Mouse (Mus musculus): Measurements from ENCODE around the gene Atn1. TPM values are rescaled to one million over a fixed set of nuclear protein-coding genes. Genes with fewer than 3 reads are reported as not detected.

Atn1 gene
- polyA plus RNA-seq, 1 experiment from 2014 or later = 17.1 TPM

- no peak for ATAC-seq (ENCODE audit: insufficient number of reproducible peaks, insufficient read depth, low FRiP score, low TSS enrichment, low read depth)
- no peaks in the 10 kb centered on the region for H3K27me3 ChIP-seq
- WGBS = 75% methylated on average over 10 of the region's 10 CpGs
Measured at GRCm38 (mm10) chr6:124787722-124788121, 31.4 kb upstream of the Atn1 start.

GRCm38 (mm10) chr6:124786756-124787420 is 30.6 kb upstream of the Atn1 start:
- 57% methylated on average over 8 of the region's 8 CpGs for WGBS
- no peaks in the 10 kb centered on the region for H3K27me3 ChIP-seq
- H3K36me3 ChIP-seq = no peaks in the 10 kb centered on the region
- H3K9ac ChIP-seq (replicated peaks) = no peak overlapping the region
- no peak for ATAC-seq (ENCODE audit: insufficient number of reproducible peaks, insufficient read depth, low FRiP score, low TSS enrichment, low read depth)
- H3K4me3 ChIP-seq (replicated peaks) = no peak overlapping the region
- no peaks in the 10 kb centered on the region for H3K9me3 ChIP-seq
- H3K27ac ChIP-seq = no peak overlapping the region
- no peak overlapping the region for H3K4me2 ChIP-seq
- peaks cover 6% of the 10 kb centered on the region for H3K4me1 ChIP-seq (replicated peaks)

More at GRCm38 (mm10) chr6:124787722-124788121, 31.4 kb upstream of the Atn1 start:
- Histone ChIP-seq H3K36me3 (no peaks in the 10 kb centered on the region), H3K4me1 (replicated peaks) (peaks cover under 1% of the 10 kb centered on the region; the same call in 1 of the 2 replicates), H3K27ac (no peak overlapping the region), H3K4me3 (replicated peaks) (no peak overlapping the region), H3K9me3 (no peaks in the 10 kb centered on the region), H3K9ac (replicated peaks) (no peak overlapping the region), H3K4me2 (no peak overlapping the region)

GRCm38 (mm10) chr6:124782436-124782835 is 26.1 kb upstream of the Atn1 start:
- WGBS = 20% methylated on average over 6 of the region's 6 CpGs
- Histone ChIP-seq H3K27me3 (peaks cover 15% of the 10 kb centered on the region), H3K4me1 (replicated peaks) (peaks cover 14% of the 10 kb centered on the region), H3K4me2 (peak overlapping the region; percentile 21; the same call in 1 of the 2 replicates), H3K9ac (replicated peaks) (no peak overlapping the region), H3K9me3 (no peaks in the 10 kb centered on the region), H3K27ac (peak overlapping the region; percentile 42; the same call in 1 of the 2 replicates), H3K4me3 (replicated peaks) (0 out of 2 replicates have a peak overlapping the region, but pooled peaks have one; percentile 8), H3K36me3 (no peaks in the 10 kb centered on the region)
- ATAC-seq (ENCODE audit: insufficient number of reproducible peaks, insufficient read depth, low FRiP score, low TSS enrichment, low read depth) = no peak

- 0 out of 2 replicates have a peak overlapping the region, but pooled peaks have one; percentile 64 for H3K4me2 ChIP-seq
- no peak for ATAC-seq (ENCODE audit: insufficient number of reproducible peaks, insufficient read depth, low FRiP score, low TSS enrichment, low read depth)
- H3K27me3 ChIP-seq = peaks cover 15% of the 10 kb centered on the region
- H3K9me3 ChIP-seq = no peaks in the 10 kb centered on the region
- H3K9ac ChIP-seq (replicated peaks) = no peak overlapping the region
- WGBS = 90% methylated on average over 7 of the region's 7 CpGs
- peaks cover 14% of the 10 kb centered on the region for H3K4me1 ChIP-seq (replicated peaks)
- no peak overlapping the region for H3K4me3 ChIP-seq (replicated peaks)
- H3K36me3 ChIP-seq = no peaks in the 10 kb centered on the region
- H3K27ac ChIP-seq = no peak overlapping the region
Measured at GRCm38 (mm10) chr6:124780917-124781316, 24.6 kb upstream of the Atn1 start.

GRCm38 (mm10) chr6:124779984-124780416 is 23.7 kb upstream of the Atn1 start:
- Histone ChIP-seq H3K27ac (no peak overlapping the region), H3K4me3 (replicated peaks) (peak overlapping the region; percentile 41), H3K9me3 (no peaks in the 10 kb centered on the region), H3K4me1 (replicated peaks) (peaks cover 14% of the 10 kb centered on the region), H3K9ac (replicated peaks) (no peak overlapping the region; the same call in 1 of the 2 replicates), H3K4me2 (peak overlapping the region; percentile 64), H3K36me3 (no peaks in the 10 kb centered on the region), H3K27me3 (peaks cover 15% of the 10 kb centered on the region)
- 6% methylated on average over 10 of the region's 10 CpGs for WGBS
- ATAC-seq (ENCODE audit: insufficient number of reproducible peaks, insufficient read depth, low FRiP score, low TSS enrichment, low read depth) = no peak

GRCm38 (mm10) chr6:124779222-124779983 is 23.1 kb upstream of the Atn1 start, which contains the start of gene Lrrc23:
Lrrc23 (minus strand) TSS chr6:124779727.
- peak; percentile 54; the same call in 1 of the 2 replicates for ATAC-seq (ENCODE audit: insufficient number of reproducible peaks, insufficient read depth, low FRiP score, low TSS enrichment, low read depth)
- H3K27ac ChIP-seq = 0 out of 2 replicates have a peak within 1 kb of the TSS, but pooled peaks have one; percentile 12
- 4% methylated on average over 23 of the region's 23 CpGs for WGBS

GRCm38 (mm10) chr6:124770511-124770910 is 14.2 kb upstream of the Atn1 start:
- Histone ChIP-seq H3K36me3 (no peaks in the 10 kb centered on the region), H3K27me3 (peaks cover 53% of the 10 kb centered on the region), H3K9me3 (no peaks in the 10 kb centered on the region), H3K27ac (no peak overlapping the region), H3K4me3 (replicated peaks) (no peak overlapping the region), H3K9ac (replicated peaks) (no peak overlapping the region), H3K4me1 (replicated peaks) (peaks cover 30% of the 10 kb centered on the region), H3K4me2 (no peak overlapping the region)
- 84% methylated on average over 15 of the region's 15 CpGs for WGBS
- ATAC-seq (ENCODE audit: insufficient number of reproducible peaks, insufficient read depth, low FRiP score, low TSS enrichment, low read depth) = no peak

More at GRCm38 (mm10) chr6:124779222-124779983, 23.1 kb upstream of the Atn1 start, which contains the start of gene Lrrc23:
- H3K27me3 ChIP-seq = peaks cover 15% of the 10 kb centered on the region
- H3K4me3 ChIP-seq (replicated peaks) = peak within 1 kb of the TSS; percentile 41
- H3K9ac ChIP-seq (replicated peaks) = no peak within 1 kb of the TSS; the same call in 1 of the 2 replicates
- H3K36me3 ChIP-seq = no peaks in the 10 kb centered on the region
- H3K4me2 ChIP-seq = peak within 1 kb of the TSS; percentile 64
- H3K9me3 ChIP-seq = no peaks in the 10 kb centered on the region
- peaks cover 14% of the 10 kb centered on the region for H3K4me1 ChIP-seq (replicated peaks)

- ATAC-seq (ENCODE audit: insufficient number of reproducible peaks, insufficient read depth, low FRiP score, low TSS enrichment, low read depth) = no peak
- Histone ChIP-seq H3K27ac (no peak overlapping the region), H3K27me3 (peaks cover 53% of the 10 kb centered on the region), H3K9me3 (no peaks in the 10 kb centered on the region), H3K4me3 (replicated peaks) (peak overlapping the region; percentile 58), H3K4me1 (replicated peaks) (peaks cover 30% of the 10 kb centered on the region), H3K9ac (replicated peaks) (peak overlapping the region; percentile 72; the same call in 1 of the 2 replicates), H3K4me2 (peak overlapping the region; percentile 92), H3K36me3 (no peaks in the 10 kb centered on the region)
- WGBS = 67% methylated on average over 7 of the region's 7 CpGs
Measured at GRCm38 (mm10) chr6:124770013-124770412, 13.7 kb upstream of the Atn1 start.

- WGBS = under 1% methylated on average over 54 of the region's 54 CpGs
- H3K4me2 ChIP-seq = peak within 1 kb of the TSS; percentile 92
- H3K4me3 ChIP-seq (replicated peaks) = peak within 1 kb of the TSS; percentile 58
- H3K9ac ChIP-seq (replicated peaks) = peak within 1 kb of the TSS; percentile 72
- no peak within 1 kb of the TSS for H3K27ac ChIP-seq
- no peaks in the 10 kb centered on the region for H3K36me3 ChIP-seq
- peaks cover 53% of the 10 kb centered on the region for H3K27me3 ChIP-seq
- no peaks in the 10 kb centered on the region for H3K9me3 ChIP-seq
- H3K4me1 ChIP-seq (replicated peaks) = peaks cover 30% of the 10 kb centered on the region
- peak; percentile 67; the same call in 1 of the 2 replicates for ATAC-seq (ENCODE audit: insufficient number of reproducible peaks, insufficient read depth, low FRiP score, low TSS enrichment, low read depth)
Measured at GRCm38 (mm10) chr6:124769101-124769765, 12.9 kb upstream of the Atn1 start, which contains the start of gene Eno2. Eno2 (minus strand) TSS chr6:124769673.

GRCm38 (mm10) chr6:124768704-124769044 is 12.3 kb upstream of the Atn1 start:
- ATAC-seq (ENCODE audit: insufficient number of reproducible peaks, insufficient read depth, low FRiP score, low TSS enrichment, low read depth) = peak; percentile 22; the same call in 1 of the 2 replicates
- peak overlapping the region; percentile 58 for H3K4me3 ChIP-seq (replicated peaks)
- H3K9ac ChIP-seq (replicated peaks) = peak overlapping the region; percentile 72; the same call in 1 of the 2 replicates
- H3K4me2 ChIP-seq = peak overlapping the region; percentile 92
- 7% methylated on average over 9 of the region's 9 CpGs for WGBS
- H3K27ac ChIP-seq = no peak overlapping the region
- peaks cover 30% of the 10 kb centered on the region for H3K4me1 ChIP-seq (replicated peaks)
- peaks cover 59% of the 10 kb centered on the region for H3K27me3 ChIP-seq
- H3K9me3 ChIP-seq = no peaks in the 10 kb centered on the region
- H3K36me3 ChIP-seq = no peaks in the 10 kb centered on the region
